Comparison of ENCODE assay signal across 24 mouse cellular contexts in the genomic region with DNA sequence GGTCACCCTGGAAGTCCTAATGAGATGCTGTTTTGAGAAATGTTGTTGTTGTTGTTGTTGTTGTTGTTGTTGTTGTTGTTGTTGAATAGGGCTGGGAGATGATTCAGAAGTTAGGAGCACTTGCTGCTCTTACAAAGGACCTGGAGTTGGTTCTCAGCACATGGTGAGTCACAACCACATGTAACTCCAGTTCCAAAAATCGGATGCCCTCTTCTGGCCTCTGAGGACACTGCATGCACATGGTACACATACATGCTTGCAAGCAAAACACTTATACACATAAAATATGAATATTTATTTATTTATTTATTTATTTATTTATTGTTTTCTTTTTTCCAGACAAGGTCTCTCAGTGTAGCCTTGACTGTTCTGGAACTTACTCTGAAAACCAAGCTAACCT. TPM values are rescaled to one million over a fixed set of nuclear protein-coding genes. Genes with fewer than 3 reads are reported as not detected.
DNase-seq lines count a peak whose midpoint lies in the region; ATAC-seq and TF ChIP-seq lines count a peak whose summit lies in the region.
"Had no signal": no experiment of that assay in that cellular context is flagged by ENCODE, and none has a peak within 500 bp of the region (broad histone marks: within the 10 kb centered on the region; RNA-seq: fewer than 3 reads in every experiment).

No protein-coding gene starts in this region.

- WGBS in forebrain, postnatal 0 days = 93% methylated on average over 1 of the region's 1 CpGs
- WGBS in forebrain, embryonic 14.5 days = 83% methylated on average over 1 of the region's 1 CpGs

- no peaks in the 10 kb centered on the region for H3K9me3 ChIP-seq in forebrain, postnatal 0 days (ENCODE audit: low read length)
- H3K9me3 ChIP-seq in forebrain, embryonic 14.5 days (replicated peaks; ENCODE audit: control insufficient read depth, low read length) = no peaks in the 10 kb centered on the region
- H3K9me3 ChIP-seq: embryonic facial prominence, embryonic 12.5 days; forebrain, embryonic 13.5 days; heart, embryonic 10.5 days; midbrain, embryonic 10.5 days had no signal

- TF ChIP-seq CTCF in forebrain, postnatal 0 days (IDR thresholded peaks at IDR 0.05; ENCODE audit: low read depth) = 0 out of 2 replicates have a peak, but pooled peaks have one; percentile 14
- TF ChIP-seq CTCF in layer of hippocampus, adult 2 months (conservative IDR thresholded peaks at IDR 0.05) = peak; percentile 39

- DNase-seq in forebrain, postnatal 0 days = no peak
- no peak for DNase-seq in forebrain, embryonic 14.5 days (ENCODE audit: low spot score)
- no peak for DNase-seq in layer of hippocampus, adult 2 months (ENCODE audit: low spot score in 2 of 2)
- no peak for DNase-seq in layer of hippocampus, postnatal 14 days (ENCODE audit: low spot score in 2 of 2)
- DNase-seq in CD4-positive helper T cell, adult 2 months (ENCODE audit: low read depth, low spot score) = peak; percentile 31
- DNase-seq in R1 (ENCODE audit: low read depth, low spot score) = peak; percentile 70
- DNase-seq in lung, postnatal 25 days (ENCODE audit: low spot score) = no peak
- no peak for DNase-seq in heart, postnatal 25 days (ENCODE audit: low spot score)
- DNase-seq: adrenal gland, adult 8-10 months; cerebellum, adult 11 months; cerebellum, postnatal 10 days; gastrocnemius, postnatal 25 days; kidney, postnatal 14 days; liver; lung, embryonic 14.5 days; right cerebral cortex, postnatal 4 days; thymus, adult 18-20 months had no signal

- H3K4me3 ChIP-seq in forebrain, postnatal 0 days (ENCODE audit: low read depth, low read length) = no peak overlapping the region
- H3K4me3 ChIP-seq in forebrain, embryonic 14.5 days (ENCODE audit: low read depth, low read length) = no peak overlapping the region
- no peak overlapping the region for H3K4me3 ChIP-seq in layer of hippocampus, adult 2 months
- H3K4me3 ChIP-seq: embryonic facial prominence, embryonic 12.5 days; erythroblast, embryonic 14.5 days; forebrain, embryonic 13.5 days; heart, embryonic 10.5 days; midbrain, embryonic 10.5 days had no signal

- no peaks in the 10 kb centered on the region for H3K36me3 ChIP-seq in forebrain, postnatal 0 days (ENCODE audit: insufficient read depth)
- no peaks in the 10 kb centered on the region for H3K36me3 ChIP-seq in forebrain, embryonic 14.5 days (ENCODE audit: control insufficient read depth, insufficient read depth, low read length)
- H3K36me3 ChIP-seq: embryonic facial prominence, embryonic 12.5 days; heart, embryonic 10.5 days; midbrain, embryonic 10.5 days had no signal

- no peak overlapping the region for H3K4me2 ChIP-seq in forebrain, postnatal 0 days (ENCODE audit: low read depth)
- H3K4me2 ChIP-seq in forebrain, embryonic 14.5 days (ENCODE audit: low read length) = no peak overlapping the region
- H3K4me2 ChIP-seq: embryonic facial prominence, embryonic 12.5 days; forebrain, embryonic 13.5 days; hindbrain, embryonic 14.5 days; lung, embryonic 14.5 days had no signal

- no peak overlapping the region for H3K27ac ChIP-seq in forebrain, postnatal 0 days (ENCODE audit: low read depth, low read length)
- no peak overlapping the region for H3K27ac ChIP-seq in forebrain, embryonic 14.5 days (ENCODE audit: low read depth, low read length)
- no peak overlapping the region for H3K27ac ChIP-seq in layer of hippocampus, adult 2 months
- H3K27ac ChIP-seq: embryonic facial prominence, embryonic 12.5 days; forebrain, embryonic 13.5 days; heart, embryonic 10.5 days; hindbrain, embryonic 14.5 days; macrophage; midbrain, embryonic 10.5 days had no signal

- H3K27me3 ChIP-seq in forebrain, postnatal 0 days (ENCODE audit: insufficient read depth, low read length) = no peaks in the 10 kb centered on the region
- no peaks in the 10 kb centered on the region for H3K27me3 ChIP-seq in forebrain, embryonic 14.5 days (replicated peaks; ENCODE audit: control insufficient read depth, insufficient read depth, low read length)
- H3K27me3 ChIP-seq: embryonic facial prominence, embryonic 12.5 days; forebrain, embryonic 13.5 days had no signal

- intact Hi-C loops in heart, postnatal 25 days (cut with DNase I) = loop anchor here (10.0 kb wide), 1 partner anchor 363 kb away; no protein-coding TSS in a partner anchor

- no peak for ATAC-seq in forebrain, postnatal 0 days
- no peak for ATAC-seq in forebrain, embryonic 14.5 days
- ATAC-seq: forebrain, embryonic 13.5 days had no signal

- no peaks in the 10 kb centered on the region for H3K4me1 ChIP-seq in forebrain, postnatal 0 days (ENCODE audit: insufficient read depth)
- H3K4me1 ChIP-seq in forebrain, embryonic 14.5 days (ENCODE audit: control insufficient read depth, insufficient read depth, low read length) = no peaks in the 10 kb centered on the region
- H3K4me1 ChIP-seq: embryonic facial prominence, embryonic 12.5 days; forebrain, embryonic 13.5 days had no signal

- no peak overlapping the region for H3K9ac ChIP-seq in forebrain, postnatal 0 days
- no peak overlapping the region for H3K9ac ChIP-seq in forebrain, embryonic 14.5 days (ENCODE audit: low read length)
- H3K9ac ChIP-seq: embryonic facial prominence, embryonic 12.5 days; forebrain, embryonic 13.5 days; hindbrain, embryonic 14.5 days; lung, embryonic 14.5 days had no signal

RNA-seq across cellular contexts. Expression of a gene that starts 36.4 kb away (rescaled TPM):
- 238 and 277 TPM in 2 replicates for total RNA-seq in forebrain, postnatal 0 days (2014; rRNA removed)
- polyA plus RNA-seq in forebrain, postnatal 0 days (2015; fragmentation: Nextera tagmentation; extraction: Ambion mirVana) = 157 and 215 TPM in 2 replicates
- 498 and 501 TPM in 2 replicates for polyA plus RNA-seq in forebrain, embryonic 14.5 days (2014; fragmentation: Nextera tagmentation; extraction: Ambion mirVana)
- total RNA-seq in layer of hippocampus, adult 2 months (2021) = 100 to 1,000 TPM in 1 of 2 experiments, 10 to 100 TPM in 1; 83.0 to 101 TPM
- 10 to 100 TPM; 68.9 to 83.3 TPM for total RNA-seq in layer of hippocampus, postnatal 14 days (2021)
- 10 to 100 TPM; 13.4 to 17.8 TPM for total RNA-seq in heart, postnatal 25 days (2021)

Comparison
In these comparisons a context has a peak if more than half of its experiments do, and no peak if none do; other contexts are left out.
1. DNase-seq: peak in CD4-positive helper T cell, adult 2 months (single experiment) and R1 (single experiment); none in forebrain, postnatal 0 days (single experiment), forebrain, embryonic 14.5 days (single experiment), layer of hippocampus, adult 2 months (0 of 2), layer of hippocampus, postnatal 14 days (0 of 2), lung, postnatal 25 days (single experiment) and heart, postnatal 25 days (single experiment).